Mouse (Mus musculus): ENCODE results near the gene Zfp536.

GRCm38 (mm10) chr7:37685247-37685646 is 88.2 kb downstream of the Zfp536 start:
- TF ChIP-seq CTCF (conservative IDR thresholded peaks at IDR 0.05 in 1 of 2, IDR thresholded peaks at IDR 0.05 in 1 of 2; ENCODE audit: low read depth in 2 of 2, low read length in 2 of 2) (no peak), EP300 (IDR thresholded peaks at IDR 0.05; ENCODE audit: low read length) (no peak), USF1 (IDR thresholded peaks at IDR 0.05; ENCODE audit: low read depth, low read length) (no peak), TCF12 (IDR thresholded peaks at IDR 0.05; ENCODE audit: low read depth, low read length) (no peak), POLR2A (IDR thresholded peaks at IDR 0.05; ENCODE audit: low read depth, low read length) (no peak)

Measured in CH12.LX (cell line).